Mouse (Mus musculus) midbrain, embryonic 16.5 days (tissue): ENCODE measurements around the gene Hsd17b7. TPM values are rescaled to one million over a fixed set of nuclear protein-coding genes. Genes with fewer than 3 reads are reported as not detected.

Experiments used
- ATAC-seq: fragments of 200-750 bp; cut with Nextera tagmentation; 2 replicates; pipeline ENCODE4 v1.8.0; 2017; ENCODE audit warnings: moderate TSS enrichment
- H3K27ac ChIP-seq: fragments of 300-500 bp; sonication (generic); 2 replicates; pipeline ENCODE4 v1.5.1; 2014; ENCODE audit warnings: mild to moderate bottlenecking, low read length, mixed read lengths
- H3K27me3 ChIP-seq: fragments of 300-500 bp; sonication (generic); 2 replicates; pipeline ENCODE4 v1.6.1; 2014; ENCODE audit warnings: low read depth, low read length, mixed read lengths; ENCODE audit not compliant: control insufficient read depth, insufficient read depth
- H3K36me3 ChIP-seq: fragments of 300-500 bp; sonication (generic); 2 replicates; pipeline ENCODE4 v1.6.1; 2014; ENCODE audit warnings: mild to moderate bottlenecking, low read length, moderate library complexity, mixed read lengths; ENCODE audit not compliant: control insufficient read depth, insufficient read depth
- H3K4me1 ChIP-seq: fragments of 300-500 bp; sonication (generic); 2 replicates; pipeline ENCODE4 v1.6.1; 2014; ENCODE audit warnings: mild to moderate bottlenecking, low read length, mixed read lengths; ENCODE audit not compliant: control insufficient read depth, insufficient read depth
- H3K4me2 ChIP-seq: fragments of 300-500 bp; sonication (generic); 2 replicates; pipeline ENCODE4 v1.6.1; 2014; ENCODE audit warnings: mild to moderate bottlenecking, low read length, mixed read lengths
- H3K4me3 ChIP-seq: fragments of 300-500 bp; sonication (generic); 2 replicates; pipeline ENCODE4 v1.5.1; 2014; ENCODE audit warnings: low read depth, mild to moderate bottlenecking, low read length, moderate library complexity, mixed read lengths
- H3K9ac ChIP-seq: fragments of 300-500 bp; sonication (generic); 2 replicates; pipeline ENCODE4 v1.6.1; 2014; ENCODE audit warnings: low read depth, low read length, mixed read lengths
- H3K9me3 ChIP-seq: fragments of 300-500 bp; sonication (generic); replicated peaks from 2 replicates; pipeline ENCODE4 v1.6.1; 2014; ENCODE audit warnings: mild to moderate bottlenecking, low read length, mixed read lengths; ENCODE audit not compliant: control insufficient read depth, poor library complexity, severe bottlenecking
- WGBS: fragments of 180-500 bp; shearing (Covaris S2); extraction: QIAGEN DNeasy Blood & Tissue Kit; methylation state at CpG from one replicate; pipeline ENCODE4 v1.1.7; 2014; 5-methylcytosine and 5-hydroxymethylcytosine counted together
- polyA plus RNA-seq: library from polyadenylated mRNA; unstranded; fragments of >200 nt; fragmentation: Nextera tagmentation; extraction: Ambion mirVana; gene quantifications from 2 replicates; pipeline ENCODE4 v1.2.1, GENCODE M21; 2015

Gene Hsd17b7
- polyA plus RNA-seq, 1 experiment from 2014 or later, result 26.6 TPM

DNA sequence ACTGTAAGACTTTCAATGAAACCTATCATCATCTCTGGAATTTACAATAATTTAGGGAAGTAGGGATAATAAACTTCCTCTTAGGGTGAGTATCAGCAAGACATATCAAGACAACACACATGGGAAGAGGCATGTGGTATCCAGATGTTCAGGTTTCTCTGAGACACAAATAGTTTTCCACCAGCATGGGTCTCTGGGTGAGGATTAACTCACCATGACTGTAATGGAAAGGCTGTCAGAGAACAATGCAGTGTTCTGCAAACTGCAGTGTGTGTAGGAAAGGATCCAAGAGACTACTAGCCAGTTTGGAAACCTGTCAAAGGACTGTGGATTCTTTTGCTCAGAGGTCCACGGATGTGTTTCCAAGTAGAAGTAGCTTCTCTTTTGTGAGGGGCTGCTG, 17.1 kb upstream of the Hsd17b7 start:
- Histone ChIP-seq H3K27me3 (no peaks in the 10 kb centered on the region), H3K4me2 (no peak overlapping the region), H3K9ac (no peak overlapping the region), H3K4me1 (no peaks in the 10 kb centered on the region), H3K27ac (no peak overlapping the region), H3K9me3 (no peaks in the 10 kb centered on the region), H3K36me3 (no peaks in the 10 kb centered on the region), H3K4me3 (no peak overlapping the region)
- WGBS, result 33% methylated on average over 1 of the region's 1 CpGs
- no peak for ATAC-seq

- Histone ChIP-seq H3K4me2 (no peak overlapping the region), H3K9me3 (no peaks in the 10 kb centered on the region), H3K9ac (no peak overlapping the region), H3K27ac (no peak overlapping the region), H3K27me3 (no peaks in the 10 kb centered on the region), H3K4me1 (no peaks in the 10 kb centered on the region), H3K4me3 (no peak overlapping the region), H3K36me3 (no peaks in the 10 kb centered on the region)
- 90% methylated on average over 4 of the region's 4 CpGs for WGBS
- ATAC-seq, result no peak
Measured at GRCm38 (mm10) chr1:169977621-169978020, 8.6 kb upstream of the Hsd17b7 start.

DNA sequence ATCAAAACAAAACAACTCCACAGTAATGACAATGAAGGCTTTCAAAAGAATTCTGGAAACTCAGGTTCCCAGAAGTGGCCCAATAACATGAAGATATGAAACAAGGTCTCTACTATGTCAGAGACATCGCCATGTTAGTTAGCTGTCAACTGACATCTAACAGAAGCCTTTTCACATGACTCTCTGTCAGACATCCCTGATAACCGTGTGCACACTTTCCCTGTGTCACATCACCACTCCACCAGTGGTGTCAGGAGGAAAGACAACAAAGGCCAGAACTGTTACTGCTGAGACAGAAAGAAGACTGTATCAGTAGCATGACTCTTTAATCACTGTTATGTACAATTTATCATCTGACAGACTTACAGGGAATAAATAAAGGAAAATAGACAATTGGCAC, 3.0 kb upstream of the Hsd17b7 start:
- Histone ChIP-seq H3K4me2 (no peak overlapping the region), H3K4me1 (peaks cover 16% of the 10 kb centered on the region), H3K36me3 (no peaks in the 10 kb centered on the region), H3K27me3 (no peaks in the 10 kb centered on the region), H3K9me3 (no peaks in the 10 kb centered on the region), H3K9ac (no peak overlapping the region), H3K4me3 (no peak overlapping the region), H3K27ac (no peak overlapping the region)
- no peak for ATAC-seq
- 86% methylated on average over 2 of the region's 2 CpGs for WGBS

DNA sequence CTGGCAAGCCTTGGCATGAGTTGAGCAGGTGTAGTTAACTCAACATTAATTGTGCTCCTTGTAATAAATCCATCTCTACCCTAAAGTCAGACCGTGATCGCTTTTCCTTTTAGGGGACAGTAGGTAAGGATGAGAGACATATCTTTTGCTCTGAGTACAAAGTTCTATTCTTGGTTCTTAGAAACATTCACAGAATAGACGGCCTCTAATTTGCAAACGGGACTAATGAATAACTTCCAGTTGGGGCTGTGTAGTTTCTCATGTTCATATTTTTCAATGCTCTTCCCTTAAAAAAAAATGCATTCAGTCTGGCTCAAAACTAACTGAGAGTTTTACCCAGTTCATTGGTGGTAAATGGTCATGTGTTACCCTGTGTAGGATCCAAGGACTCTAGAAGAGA, 1.9 kb upstream of the Hsd17b7 start:
- H3K27ac ChIP-seq, result no peak overlapping the region
- no peak overlapping the region for H3K4me2 ChIP-seq
- H3K4me1 ChIP-seq, result peaks cover 16% of the 10 kb centered on the region
- 97% methylated on average over 4 of the region's 4 CpGs for WGBS
- no peak overlapping the region for H3K9ac ChIP-seq
- no peaks in the 10 kb centered on the region for H3K27me3 ChIP-seq
- no peaks in the 10 kb centered on the region for H3K36me3 ChIP-seq
- no peaks in the 10 kb centered on the region for H3K9me3 ChIP-seq
- no peak overlapping the region for H3K4me3 ChIP-seq
- no peak for ATAC-seq

DNA sequence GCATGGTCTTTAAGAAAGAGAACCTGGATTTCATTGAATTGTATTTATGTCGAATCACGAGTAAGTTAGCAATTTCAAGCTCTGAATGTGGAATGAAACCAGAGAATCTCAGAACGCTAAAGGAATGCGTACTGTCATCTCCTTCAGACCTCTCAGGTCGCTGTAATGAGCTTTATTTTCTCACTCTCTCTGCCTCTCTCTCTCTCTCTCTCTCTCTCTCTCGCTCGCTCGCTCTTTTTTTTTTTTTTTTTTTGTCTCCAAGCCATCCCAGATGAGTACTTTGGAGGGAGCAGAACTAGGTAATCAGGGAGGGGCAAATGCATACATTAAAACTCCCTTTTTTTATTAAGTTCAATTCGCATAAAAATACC, 460 bp upstream of the Hsd17b7 start:
- Histone ChIP-seq H3K9ac (peak overlapping the region; percentile 62), H3K27me3 (no peaks in the 10 kb centered on the region), H3K27ac (peak overlapping the region; percentile 84), H3K4me2 (peak overlapping the region; percentile 70), H3K4me3 (peak overlapping the region; percentile 56), H3K4me1 (peaks cover 16% of the 10 kb centered on the region), H3K9me3 (no peaks in the 10 kb centered on the region), H3K36me3 (peaks cover 8% of the 10 kb centered on the region)
- peak; percentile 70 for ATAC-seq
- under 1% methylated on average over 8 of the region's 9 CpGs for WGBS

GRCm38 (mm10) chr1:169953106-169953505, 15.9 kb downstream of the Hsd17b7 start:
- no peaks in the 10 kb centered on the region for H3K4me1 ChIP-seq
- no peak overlapping the region for H3K27ac ChIP-seq
- no peak overlapping the region for H3K9ac ChIP-seq
- no peak for ATAC-seq
- no peaks in the 10 kb centered on the region for H3K27me3 ChIP-seq
- H3K4me2 ChIP-seq, result no peak overlapping the region
- H3K4me3 ChIP-seq, result no peak overlapping the region
- peaks cover 27% of the 10 kb centered on the region for H3K36me3 ChIP-seq
- 95% methylated on average over 10 of the region's 10 CpGs for WGBS
- 0 out of 2 replicates have a peak, but pooled peaks cover 2% of the 10 kb centered on the region for H3K9me3 ChIP-seq

GRCm38 (mm10) chr1:169952636-169953035, 16.4 kb downstream of the Hsd17b7 start:
- Histone ChIP-seq H3K9me3 (0 out of 2 replicates have a peak, but pooled peaks cover 2% of the 10 kb centered on the region), H3K9ac (no peak overlapping the region), H3K27me3 (no peaks in the 10 kb centered on the region), H3K36me3 (peaks cover 24% of the 10 kb centered on the region), H3K4me1 (no peaks in the 10 kb centered on the region), H3K4me2 (no peak overlapping the region), H3K4me3 (no peak overlapping the region), H3K27ac (no peak overlapping the region)
- 96% methylated on average over 10 of the region's 10 CpGs for WGBS
- ATAC-seq, result no peak

DNA sequence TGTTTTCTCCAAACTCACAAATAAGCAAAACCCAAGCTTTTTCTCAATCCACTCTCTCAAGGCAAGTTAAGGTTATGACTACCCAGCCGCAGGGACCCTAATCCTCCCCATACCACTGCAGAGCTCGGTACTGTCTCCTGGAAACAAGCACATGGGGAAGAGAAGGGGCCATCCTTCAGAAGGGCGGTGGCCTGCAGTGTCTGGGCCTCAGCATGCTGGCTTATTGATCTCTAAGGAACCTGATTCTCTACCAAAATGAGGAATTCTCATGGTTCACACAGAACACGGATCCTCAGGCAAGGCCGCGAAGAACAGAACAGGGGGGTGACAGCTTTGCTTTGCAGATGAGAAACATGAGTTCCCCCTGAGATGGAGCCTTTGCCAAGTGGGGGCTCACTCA, 17.5 kb downstream of the Hsd17b7 start:
- H3K27ac ChIP-seq, result no peak overlapping the region
- 89% methylated on average over 6 of the region's 6 CpGs for WGBS
- no peak overlapping the region for H3K4me2 ChIP-seq
- H3K9me3 ChIP-seq, result 0 out of 2 replicates have a peak, but pooled peaks cover 2% of the 10 kb centered on the region
- no peak overlapping the region for H3K4me3 ChIP-seq
- H3K27me3 ChIP-seq, result no peaks in the 10 kb centered on the region
- no peaks in the 10 kb centered on the region for H3K4me1 ChIP-seq
- ATAC-seq, result no peak
- peaks cover 21% of the 10 kb centered on the region for H3K36me3 ChIP-seq
- H3K9ac ChIP-seq, result no peak overlapping the region

- Histone ChIP-seq H3K27me3 (no peaks in the 10 kb centered on the region), H3K4me2 (no peak overlapping the region), H3K4me1 (no peaks in the 10 kb centered on the region), H3K4me3 (no peak overlapping the region), H3K36me3 (peaks cover 18% of the 10 kb centered on the region), H3K9me3 (0 out of 2 replicates have a peak, but pooled peaks cover 2% of the 10 kb centered on the region), H3K9ac (no peak overlapping the region), H3K27ac (no peak overlapping the region)
- no peak for ATAC-seq
- 89% methylated on average over 4 of the region's 4 CpGs for WGBS
Measured at GRCm38 (mm10) chr1:169950651-169951050, 18.4 kb downstream of the Hsd17b7 start.
